Mouse (Mus musculus) neural tube, embryonic 11.5 days (tissue): Measurements from ENCODE around the gene Xrcc1. TPM values are rescaled to one million over a fixed set of nuclear protein-coding genes. Genes with fewer than 3 reads are reported as not detected.
A peak's percentile ranks its signal among the peaks of the same experiment; 100 is the strongest.
"Not testable (repeated sequence)": the region's sequence is repeated elsewhere in the genome, so short reads cannot be mapped to it uniquely, and the experiment has no call there.

Source experiments
- ATAC-seq: fragments of 200-750 bp; cut with Nextera tagmentation; 2 replicates; pipeline ENCODE4 v1.8.0; 2017; ENCODE audit warnings: moderate number of reproducible peaks, mild to moderate bottlenecking, moderate TSS enrichment, moderate library complexity; ENCODE audit not compliant: insufficient read depth, low FRiP score, low TSS enrichment
- DNase-seq: peaks from one replicate; pipeline ENCODE4 v3.0.0-alpha.2; 2015; ENCODE audit warnings: low spot score
- H3K27ac ChIP-seq: fragments of 300-500 bp; sonication (generic); 2 replicates; pipeline ENCODE4 v1.5.1; 2014; ENCODE audit warnings: low read depth, mild to moderate bottlenecking, low read length
- H3K27me3 ChIP-seq: fragments of 300-500 bp; sonication (generic); 2 replicates; pipeline ENCODE4 v1.6.1; 2014; ENCODE audit warnings: mild to moderate bottlenecking, low read length, mixed read lengths; ENCODE audit not compliant: control insufficient read depth, insufficient read depth
- H3K36me3 ChIP-seq: fragments of 300-500 bp; sonication (generic); 2 replicates; pipeline ENCODE4 v1.6.1; 2014; ENCODE audit warnings: mild to moderate bottlenecking, low read length, moderate library complexity, mixed read lengths; ENCODE audit not compliant: control insufficient read depth, insufficient read depth
- H3K4me1 ChIP-seq: fragments of 300-500 bp; sonication (generic); 2 replicates; pipeline ENCODE4 v1.6.1; 2014; ENCODE audit warnings: low read length, mixed read lengths; ENCODE audit not compliant: control insufficient read depth, insufficient read depth
- H3K4me2 ChIP-seq: fragments of 300-500 bp; sonication (generic); 2 replicates; pipeline ENCODE4 v1.6.1; 2014; ENCODE audit warnings: low read depth, mild to moderate bottlenecking, moderate library complexity
- H3K4me3 ChIP-seq: fragments of 300-500 bp; sonication (generic); 2 replicates; pipeline ENCODE4 v1.5.1; 2014; ENCODE audit warnings: low read depth, low read length
- H3K9ac ChIP-seq: fragments of 300-500 bp; sonication (generic); 2 replicates; pipeline ENCODE4 v1.6.1; 2014; ENCODE audit warnings: mild to moderate bottlenecking, low read length
- H3K9me3 ChIP-seq: fragments of 300-500 bp; sonication (generic); 2 replicates; pipeline ENCODE4 v1.6.1; 2016; ENCODE audit warnings: low read length; ENCODE audit not compliant: control insufficient read depth
- WGBS: fragments of 180-500 bp; shearing (Covaris S2); extraction: QIAGEN DNeasy Blood & Tissue Kit; methylation state at CpG from one replicate; pipeline ENCODE4 v1.1.7; 2014; 5-methylcytosine and 5-hydroxymethylcytosine counted together
- polyA plus RNA-seq: library from polyadenylated mRNA; unstranded; fragments of >200 nt; fragmentation: Nextera tagmentation; extraction: Ambion mirVana; gene quantifications from 2 replicates; pipeline ENCODE4 v1.2.1, GENCODE M21; 2014

The Xrcc1 gene
- polyA plus RNA-seq, 1 experiment from 2014 or later, result 120 TPM

GRCm38 (mm10) chr7:24520054-24520453, 26.0 kb upstream of the Xrcc1 start:
- H3K9me3 ChIP-seq, H3K4me1 ChIP-seq, H3K9ac ChIP-seq, ATAC-seq, H3K4me3 ChIP-seq, H3K36me3 ChIP-seq, H3K27me3 ChIP-seq, H3K27ac ChIP-seq, DNase-seq, H3K4me2 ChIP-seq: not testable (repeated sequence)
- 89% methylated on average over 9 of the region's 10 CpGs for WGBS

- 55% methylated on average over 5 of the region's 5 CpGs for WGBS
- DNase-seq (no peak), ATAC-seq (no peak)
- H3K27me3 ChIP-seq, result no peaks in the 10 kb centered on the region
- no peak overlapping the region for H3K4me2 ChIP-seq
- H3K36me3 ChIP-seq, result no peaks in the 10 kb centered on the region
- H3K27ac ChIP-seq, result no peak overlapping the region
- no peaks in the 10 kb centered on the region for H3K4me1 ChIP-seq
- no peak overlapping the region for H3K9ac ChIP-seq
- H3K4me3 ChIP-seq, result no peak overlapping the region
- H3K9me3 ChIP-seq, result no peaks in the 10 kb centered on the region
Observed at GRCm38 (mm10) chr7:24522805-24523204, 23.3 kb upstream of the Xrcc1 start.

GRCm38 (mm10) chr7:24523723-24524122, 22.4 kb upstream of the Xrcc1 start:
- WGBS, result 87% methylated on average over 6 of the region's 6 CpGs

GRCm38 (mm10) chr7:24524978-24525377, 21.1 kb upstream of the Xrcc1 start:
- Histone ChIP-seq H3K4me1 (peaks cover 4% of the 10 kb centered on the region; the same call in 1 of the 2 replicates), H3K36me3 (no peaks in the 10 kb centered on the region), H3K9me3 (no peaks in the 10 kb centered on the region), H3K4me3 (no peak overlapping the region), H3K27me3 (no peaks in the 10 kb centered on the region), H3K4me2 (no peak overlapping the region), H3K9ac (no peak overlapping the region), H3K27ac (no peak overlapping the region)
- 84% methylated on average over 6 of the region's 6 CpGs for WGBS
- ATAC-seq (no peak), DNase-seq (no peak)

More at GRCm38 (mm10) chr7:24523723-24524122, 22.4 kb upstream of the Xrcc1 start:
- no peaks in the 10 kb centered on the region for H3K27me3 ChIP-seq
- no peak overlapping the region for H3K4me3 ChIP-seq
- no peak overlapping the region for H3K9ac ChIP-seq
- ATAC-seq, result no peak
- no peak for DNase-seq
- no peaks in the 10 kb centered on the region for H3K36me3 ChIP-seq
- H3K4me2 ChIP-seq, result no peak overlapping the region
- H3K27ac ChIP-seq, result no peak overlapping the region
- no peaks in the 10 kb centered on the region for H3K9me3 ChIP-seq
- no peaks in the 10 kb centered on the region for H3K4me1 ChIP-seq

DNA sequence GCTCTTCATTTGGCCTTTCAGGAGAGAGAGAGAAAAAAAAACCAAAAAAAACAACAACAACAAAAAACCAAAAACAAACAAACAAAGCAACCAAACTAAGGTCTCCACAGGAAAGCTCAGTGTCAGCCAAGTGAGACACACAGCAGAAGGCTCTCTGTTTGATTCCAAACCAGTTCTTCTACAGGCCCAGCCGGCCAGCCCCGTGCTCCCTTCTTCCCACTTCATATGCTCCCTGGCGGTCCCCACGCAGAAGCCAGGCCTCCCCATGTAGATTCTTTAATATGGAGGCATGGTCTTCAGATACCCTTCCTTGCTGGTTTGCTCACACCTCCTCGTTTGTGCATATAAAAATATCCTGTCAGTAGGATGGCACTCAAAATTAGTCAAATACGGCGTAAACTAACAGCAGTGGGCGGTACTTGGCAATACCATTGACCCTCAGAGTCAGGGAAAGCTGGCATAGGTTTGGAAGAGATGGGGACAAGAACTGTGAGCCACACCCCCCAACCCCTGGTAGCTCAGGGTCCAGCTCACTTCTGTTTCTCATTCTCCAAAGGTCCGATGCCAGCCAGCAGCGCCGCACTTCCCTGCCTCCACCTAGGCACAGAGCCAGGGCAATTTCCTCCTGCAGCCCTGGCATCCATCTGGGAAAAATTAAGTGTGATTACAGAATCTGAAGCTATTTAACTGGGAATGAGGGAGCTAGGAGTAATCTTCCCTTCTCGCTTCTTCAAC, 20.2 kb upstream of the Xrcc1 start:
- no peak overlapping the region for H3K4me3 ChIP-seq
- WGBS, result 90% methylated on average over 12 of the region's 12 CpGs
- no peak overlapping the region for H3K27ac ChIP-seq
- H3K4me1 ChIP-seq, result peaks cover 4% of the 10 kb centered on the region; the same call in 1 of the 2 replicates
- H3K4me2 ChIP-seq, result no peak overlapping the region
- no peak for ATAC-seq
- H3K36me3 ChIP-seq, result no peaks in the 10 kb centered on the region
- H3K9me3 ChIP-seq, result no peaks in the 10 kb centered on the region
- H3K9ac ChIP-seq, result no peak overlapping the region
- DNase-seq, result no peak
- H3K27me3 ChIP-seq, result no peaks in the 10 kb centered on the region

DNA sequence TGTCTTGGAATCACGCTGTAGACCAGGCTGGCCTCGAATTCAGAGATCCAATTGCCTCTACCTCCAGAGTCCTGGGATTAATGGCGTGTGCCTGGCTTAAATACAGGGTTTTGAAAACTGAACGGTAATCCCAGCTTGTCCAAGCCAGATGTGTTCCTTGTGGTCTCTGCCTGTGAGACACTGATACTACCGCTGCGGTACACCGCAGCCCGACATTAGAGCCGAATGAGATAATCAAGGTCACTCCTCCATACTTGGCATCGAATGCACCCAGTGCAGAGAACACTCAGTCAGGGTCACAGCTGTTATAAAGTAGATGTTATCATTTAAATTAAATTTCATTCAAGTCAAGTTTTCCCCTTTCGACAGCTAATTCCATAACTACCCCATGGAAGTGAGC, 17.2 kb upstream of the Xrcc1 start:
- H3K4me2 ChIP-seq, result no peak overlapping the region
- 97% methylated on average over 11 of the region's 11 CpGs for WGBS
- no peak overlapping the region for H3K9ac ChIP-seq
- ATAC-seq, result no peak
- H3K4me3 ChIP-seq, result no peak overlapping the region
- no peak for DNase-seq
- peaks cover 11% of the 10 kb centered on the region; the same call in 1 of the 2 replicates for H3K4me1 ChIP-seq
- no peaks in the 10 kb centered on the region for H3K9me3 ChIP-seq
- no peak overlapping the region for H3K27ac ChIP-seq
- H3K27me3 ChIP-seq, result peaks cover 12% of the 10 kb centered on the region
- peaks cover 2% of the 10 kb centered on the region for H3K36me3 ChIP-seq

GRCm38 (mm10) chr7:24529580-24529979, 16.5 kb upstream of the Xrcc1 start:
- WGBS, result 63% methylated on average over 11 of the region's 11 CpGs
- Histone ChIP-seq H3K9me3 (no peaks in the 10 kb centered on the region), H3K4me3 (peak overlapping the region; percentile 70), H3K4me2 (peak overlapping the region; percentile 88), H3K27me3 (peaks cover 16% of the 10 kb centered on the region), H3K36me3 (peaks cover 2% of the 10 kb centered on the region), H3K27ac (no peak overlapping the region), H3K9ac (peak overlapping the region; percentile 47), H3K4me1 (peaks cover 15% of the 10 kb centered on the region; the same call in 1 of the 2 replicates)
- no peak for DNase-seq
- ATAC-seq, result no peak

GRCm38 (mm10) chr7:24530062-24530931, 15.8 kb upstream of the Xrcc1 start, which contains the start of gene Irgq:
TSS of gene Irgq (plus strand) at chr7:24530689.
- peak within 1 kb of the TSS; percentile 88 for H3K4me2 ChIP-seq
- DNase-seq (peak; percentile 99), ATAC-seq (peak; percentile 93)
- WGBS, result under 1% methylated on average over 44 of the region's 44 CpGs
- peak within 1 kb of the TSS; percentile 80 for H3K27ac ChIP-seq
- H3K27me3 ChIP-seq, result peaks cover 16% of the 10 kb centered on the region
- H3K9ac ChIP-seq, result peak within 1 kb of the TSS; percentile 88
- peak within 1 kb of the TSS; percentile 70 for H3K4me3 ChIP-seq
- H3K9me3 ChIP-seq, result no peaks in the 10 kb centered on the region
- peaks cover 15% of the 10 kb centered on the region; the same call in 1 of the 2 replicates for H3K4me1 ChIP-seq
- H3K36me3 ChIP-seq, result peaks cover 2% of the 10 kb centered on the region
